Mouse (Mus musculus) embryo, embryonic 9.5 days (tissue): Measurements from ENCODE around the gene Brms1.
"Not testable (repeated sequence)": the region's sequence is repeated elsewhere in the genome, so short reads cannot be mapped to it uniquely, and the experiment has no call there.

Experiments used
- DNase-seq: peaks from one replicate; pipeline ENCODE4 v3.0.0-alpha.2; 2017; ENCODE audit errors: extremely low spot score

Gene Brms1

GRCm38 (mm10) chr19:5040862-5041523, at the start of gene Brms1:
Brms1 (plus strand) TSS chr19:5041354.
- peak; percentile 93 for DNase-seq

GRCm38 (mm10) chr19:4992371-4992770, 48.8 kb upstream of the Brms1 start:
- DNase-seq: peak; percentile 34

GRCm38 (mm10) chr19:4992904-4993303, 48.2 kb upstream of the Brms1 start:
- no peak for DNase-seq

- no peak for DNase-seq
Observed at GRCm38 (mm10) chr19:4994043-4994442, 47.1 kb upstream of the Brms1 start.

GRCm38 (mm10) chr19:4999445-5000140, 41.6 kb upstream of the Brms1 start:
- DNase-seq: no peak

GRCm38 (mm10) chr19:5001666-5002406, 39.3 kb upstream of the Brms1 start:
- peak; percentile 82 for DNase-seq

GRCm38 (mm10) chr19:5003644-5004043, 37.5 kb upstream of the Brms1 start:
- DNase-seq: not testable (repeated sequence)

GRCm38 (mm10) chr19:5004925-5005324, 36.2 kb upstream of the Brms1 start:
- no peak for DNase-seq

GRCm38 (mm10) chr19:5013138-5013537, 28.0 kb upstream of the Brms1 start:
- no peak for DNase-seq

- DNase-seq: peak; percentile 42
Observed at GRCm38 (mm10) chr19:5014961-5015398, 26.2 kb upstream of the Brms1 start.

- peak; percentile 33 for DNase-seq
Observed at GRCm38 (mm10) chr19:5016221-5016742, 24.9 kb upstream of the Brms1 start.

- DNase-seq: peak; percentile 78
Observed at GRCm38 (mm10) chr19:5016782-5017181, 24.4 kb upstream of the Brms1 start.

GRCm38 (mm10) chr19:5017611-5018010, 23.5 kb upstream of the Brms1 start:
- DNase-seq: no peak

- DNase-seq: no peak
Observed at GRCm38 (mm10) chr19:5018191-5018590, 23.0 kb upstream of the Brms1 start.

GRCm38 (mm10) chr19:5021416-5021815, 19.7 kb upstream of the Brms1 start:
- DNase-seq: no peak

GRCm38 (mm10) chr19:5023621-5024479, 17.3 kb upstream of the Brms1 start, which contains the start of gene Slc29a2:
Slc29a2 (plus strand) TSS chr19:5023860.
- DNase-seq: peak; percentile 96

- DNase-seq: no peak
Observed at GRCm38 (mm10) chr19:5026111-5026510, 15.0 kb upstream of the Brms1 start.

- no peak for DNase-seq
Observed at GRCm38 (mm10) chr19:5032686-5033085, 8.5 kb upstream of the Brms1 start.

GRCm38 (mm10) chr19:5036577-5036976, 4.6 kb upstream of the Brms1 start:
- no peak for DNase-seq

- DNase-seq: peak; percentile 93
Observed at GRCm38 (mm10) chr19:5037678-5038571, 3.2 kb upstream of the Brms1 start.
